Mouse (Mus musculus) G1E (cell line): Measurements from ENCODE around the gene Vmp1.

Experiments
- CTCF ChIP-seq: IDR thresholded peaks from 2 replicates; pipeline ENCODE4 v1.5.1; 2012; ENCODE audit warnings: low read depth, low read length, inconsistent platforms, mixed read lengths
- GATA1 ChIP-seq: IDR thresholded peaks from 2 replicates; pipeline ENCODE4 v1.6.1; 2012; ENCODE audit warnings: borderline replicate concordance, low read length, inconsistent platforms, mixed read lengths
- GATA2 ChIP-seq: IDR thresholded peaks from 2 replicates; pipeline ENCODE4 v1.6.1; 2012; ENCODE audit warnings: low read depth, low read length, inconsistent platforms, borderline replicate concordance
- POLR2AphosphoS5 ChIP-seq: IDR thresholded peaks from 2 replicates; pipeline ENCODE4 v1.6.1; 2012; ENCODE audit warnings: low read depth, low read length, inconsistent platforms; ENCODE audit not compliant: insufficient replicate concordance

- no peak for TF ChIP-seq CTCF
- TF ChIP-seq GATA1: no peak
- TF ChIP-seq GATA2: no peak
- TF ChIP-seq POLR2AphosphoS5: no peak
Measured at GRCm38 (mm10) chr11:86604732-86605520, 78.7 kb downstream of the Vmp1 start.
